Mouse (Mus musculus): ENCODE measurements at regions not wholly inside any gene's neighbourhood (a gene's known extent, or its start where the extent isn't known, plus 50 kb on each side); places are given as distances from the start of the nearest gene placed in this dataset.
"Not testable (repeated sequence)": the region's sequence is repeated elsewhere in the genome, so short reads cannot be mapped to it uniquely, and the experiment has no call there.

DNA sequence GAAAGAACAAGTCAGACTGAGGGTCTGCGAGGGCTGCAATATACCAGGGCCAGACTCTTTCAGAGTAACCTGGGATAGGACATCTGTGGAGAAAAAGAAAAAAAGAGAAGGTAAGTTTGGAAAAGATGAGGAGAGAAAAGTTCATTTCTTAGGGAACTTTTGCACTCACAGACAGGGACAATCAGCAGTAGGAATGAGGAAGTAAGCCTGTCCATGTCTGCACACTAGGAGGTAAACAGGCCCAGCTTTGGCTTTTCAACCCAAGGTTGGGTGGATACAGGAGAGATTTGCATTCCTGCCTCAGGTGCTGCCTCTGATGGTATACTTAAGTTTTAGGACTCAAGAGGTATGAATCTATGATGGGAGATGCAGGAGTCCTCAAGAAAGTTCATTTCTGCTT lies 881.5 kb upstream of the Zfp386 start:
- not testable (repeated sequence) for TF ChIP-seq CTCF (conservative IDR thresholded peaks at IDR 0.05; ENCODE audit: insufficient read depth, insufficient read length, low read depth, low read length); POLR2A (IDR thresholded peaks at IDR 0.05; ENCODE audit: low read depth, low read length)

Measured in kidney, adult 2 months (tissue).